Mouse (Mus musculus) lung, adult 2 months (tissue): ENCODE results near the gene 1500015O10Rik.

Experiments
- CTCF ChIP-seq: fragments of 200-500 bp; IDR thresholded peaks from 2 replicates; pipeline ENCODE4 v1.5.1; 2011; ENCODE audit warnings: mild to moderate bottlenecking, low read length, control low read depth; ENCODE audit not compliant: insufficient read depth
- POLR2A ChIP-seq: fragments of 200-500 bp; IDR thresholded peaks from 2 replicates; pipeline ENCODE4 v1.6.1; 2011; ENCODE audit warnings: low read depth, mild to moderate bottlenecking, control low read depth, low read length, borderline replicate concordance; ENCODE audit errors: extremely low read depth

DNA sequence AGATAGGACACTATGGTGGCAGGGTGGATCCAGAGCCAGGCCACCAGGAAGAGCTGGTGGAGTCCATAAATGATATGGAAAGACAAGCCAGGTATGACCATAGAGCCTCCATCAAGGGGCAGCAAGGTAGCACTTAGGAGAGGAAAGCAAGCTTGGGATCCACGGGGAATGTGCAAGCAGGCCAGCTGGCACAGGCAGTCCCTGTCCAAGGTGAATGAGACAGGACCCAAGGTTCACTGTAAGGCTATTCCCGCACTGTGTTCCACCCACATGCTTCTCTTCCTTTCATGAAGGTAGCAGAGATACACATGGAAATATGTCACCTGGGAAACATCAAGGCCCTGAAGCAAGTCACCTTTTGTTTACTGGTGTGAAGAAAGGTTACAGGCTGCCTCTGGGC lies 34.1 kb downstream of the 1500015O10Rik start:
- TF ChIP-seq CTCF (no peak), POLR2A (no peak)
